Mouse (Mus musculus) kidney, adult 9 months (tissue): ENCODE data around the gene Gm17657.
"Not testable (repeated sequence)": the region's sequence is repeated elsewhere in the genome, so short reads cannot be mapped to it uniquely, and the experiment has no call there.

Source experiments
- DNase-seq: peaks from one replicate; pipeline ENCODE4 v3.0.0; 2022

Gm17657 gene

GRCm38 (mm10) chr17:29500802-29501469, 48.5 kb downstream of the Gm17657 start:
- DNase-seq: no peak

GRCm38 (mm10) chr17:29500243-29500740, 49.1 kb downstream of the Gm17657 start:
- no peak for DNase-seq

- no peak for DNase-seq
These were observed 49.9 kb downstream of the Gm17657 start for GRCm38 (mm10) chr17:29499511-29499910.

- not testable (repeated sequence) for DNase-seq
These were observed 50.5 kb downstream of the Gm17657 start for GRCm38 (mm10) chr17:29498952-29499351.

- no peak for DNase-seq
These were observed 51.4 kb downstream of the Gm17657 start for GRCm38 (mm10) chr17:29498028-29498427.

- not testable (repeated sequence) for DNase-seq
These were observed 52.0 kb downstream of the Gm17657 start for GRCm38 (mm10) chr17:29497481-29497880.

- no peak for DNase-seq
These were observed 52.4 kb downstream of the Gm17657 start for GRCm38 (mm10) chr17:29497071-29497354.

GRCm38 (mm10) chr17:29496211-29497070, 53.0 kb downstream of the Gm17657 start:
- DNase-seq: no peak

- no peak for DNase-seq
These were observed 54.7 kb downstream of the Gm17657 start for GRCm38 (mm10) chr17:29494732-29495076.

GRCm38 (mm10) chr17:29494062-29494731, 55.2 kb downstream of the Gm17657 start:
- no peak for DNase-seq

GRCm38 (mm10) chr17:29493461-29493980, 55.9 kb downstream of the Gm17657 start:
- no peak for DNase-seq

- DNase-seq: peak; percentile 77
These were observed 56.9 kb downstream of the Gm17657 start for GRCm38 (mm10) chr17:29492269-29493191.

GRCm38 (mm10) chr17:29491591-29492268, 57.7 kb downstream of the Gm17657 start:
- peak; percentile 84 for DNase-seq

GRCm38 (mm10) chr17:29490713-29491581, 58.5 kb downstream of the Gm17657 start, which contains the start of gene Pim1:
Gene Pim1 (plus strand): TSS chr17:29490753.
- DNase-seq: no peak

- DNase-seq: peak; percentile 98
These were observed 59.3 kb downstream of the Gm17657 start for GRCm38 (mm10) chr17:29489971-29490712.

GRCm38 (mm10) chr17:29488978-29489970, 60.2 kb downstream of the Gm17657 start:
- DNase-seq: peak; percentile 50

- peak; percentile 59 for DNase-seq
These were observed 61.0 kb downstream of the Gm17657 start for GRCm38 (mm10) chr17:29488257-29488977.
